Mouse (Mus musculus): ENCODE results near the gene Msantd2.

Gene Msantd2

GRCm38 (mm10) chr9:37488611-37489396, at the start of gene Msantd2:
Msantd2 (plus strand) TSS chr9:37489319.
- peak; percentile 83 to 89 for DNase-seq (ENCODE audit: low spot score in 2 of 2)

DNA sequence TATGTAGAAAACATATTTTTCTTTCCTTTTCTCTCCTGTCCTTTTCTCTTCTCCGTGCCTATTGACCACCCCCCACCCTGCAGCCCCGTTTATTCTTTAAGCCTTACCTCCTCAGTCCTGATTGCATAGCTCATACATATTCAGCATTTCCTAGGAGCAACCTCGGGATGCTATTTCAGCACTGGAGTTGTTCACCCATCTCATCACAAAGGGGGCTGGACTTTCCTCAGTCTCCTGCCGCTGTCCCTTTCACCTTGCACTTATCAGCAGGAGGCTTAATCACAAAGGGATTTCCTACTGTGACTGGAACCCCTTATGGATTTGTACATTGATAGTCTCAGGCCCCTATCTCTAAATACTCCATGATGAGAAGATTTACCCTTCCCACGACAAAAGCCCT, 36.7 kb upstream of the Msantd2 start:
- no peak for DNase-seq (ENCODE audit: low spot score in 2 of 2)

GRCm38 (mm10) chr9:37453328-37453727, 35.8 kb upstream of the Msantd2 start:
- DNase-seq (ENCODE audit: low spot score in 2 of 2): no peak

DNA sequence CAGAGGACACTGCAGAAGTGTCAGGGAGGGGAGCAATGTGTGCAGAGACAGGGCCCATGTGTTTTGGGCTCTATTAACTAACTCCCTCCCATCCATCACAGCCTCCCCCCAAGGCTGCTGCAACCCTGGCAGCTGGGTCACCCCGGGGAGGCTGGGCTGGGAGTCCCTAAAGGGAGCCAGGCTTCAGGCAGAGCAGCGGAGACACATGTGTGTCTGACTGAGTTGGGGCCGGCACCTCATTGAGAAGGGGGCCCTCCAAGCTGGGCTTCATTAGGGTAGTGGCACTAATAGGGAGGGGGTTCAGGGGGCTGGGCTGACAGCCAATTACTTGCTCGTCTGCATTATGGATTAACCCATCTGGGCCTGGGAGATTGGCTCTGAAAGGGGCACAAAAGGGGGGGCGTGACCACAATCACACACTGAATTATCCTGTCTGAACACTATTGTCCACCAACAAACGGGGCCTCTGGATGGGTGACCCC, 35.1 kb upstream of the Msantd2 start:
- DNase-seq (ENCODE audit: low spot score in 2 of 2): no peak

DNA sequence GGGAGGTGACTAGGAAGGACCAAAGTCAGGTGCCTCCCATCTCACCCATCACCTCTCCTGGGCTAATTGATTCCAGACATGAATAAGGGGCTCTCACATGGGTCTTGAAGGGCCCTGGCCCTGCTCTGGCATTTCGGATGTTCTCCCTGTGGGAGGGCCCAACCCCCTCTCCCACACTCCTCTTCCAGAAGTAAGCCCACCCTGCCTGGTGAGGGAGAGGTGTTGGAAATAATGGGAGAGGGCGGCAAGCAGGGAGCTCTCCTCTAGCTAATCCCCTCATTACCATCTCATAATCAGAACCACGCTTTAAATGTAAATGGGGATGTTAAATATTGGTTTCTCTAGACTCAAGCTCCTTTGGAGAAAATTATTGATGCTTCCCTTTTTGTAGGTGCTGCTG, 34.1 kb upstream of the Msantd2 start:
- no peak for DNase-seq (ENCODE audit: low spot score in 2 of 2)

- DNase-seq (ENCODE audit: low spot score in 2 of 2): no peak
Observed at GRCm38 (mm10) chr9:37455868-37456267, 33.3 kb upstream of the Msantd2 start.

GRCm38 (mm10) chr9:37456481-37456910, 32.6 kb upstream of the Msantd2 start:
- peak; percentile 60 to 70 for DNase-seq (ENCODE audit: low spot score in 2 of 2)

- no peak for DNase-seq (ENCODE audit: low spot score in 2 of 2)
Observed at GRCm38 (mm10) chr9:37457151-37457550, 32.0 kb upstream of the Msantd2 start.

GRCm38 (mm10) chr9:37459665-37460042, 29.5 kb upstream of the Msantd2 start:
- no peak for DNase-seq (ENCODE audit: low spot score in 2 of 2)

GRCm38 (mm10) chr9:37460043-37460960, 28.8 kb upstream of the Msantd2 start:
- DNase-seq (ENCODE audit: low spot score in 2 of 2): peak; percentile 57 to 64

- no peak for DNase-seq (ENCODE audit: low spot score in 2 of 2)
Observed at GRCm38 (mm10) chr9:37460961-37461340, 28.2 kb upstream of the Msantd2 start.

GRCm38 (mm10) chr9:37461571-37461970, 27.5 kb upstream of the Msantd2 start:
- no peak for DNase-seq (ENCODE audit: low spot score in 2 of 2)

- peak in 1 of 2 experiments; percentile 57 for DNase-seq (ENCODE audit: low spot score in 2 of 2)
Observed at GRCm38 (mm10) chr9:37462764-37463163, 26.4 kb upstream of the Msantd2 start.

GRCm38 (mm10) chr9:37473611-37474125, 15.5 kb upstream of the Msantd2 start:
- DNase-seq (ENCODE audit: low spot score in 2 of 2): no peak

DNA sequence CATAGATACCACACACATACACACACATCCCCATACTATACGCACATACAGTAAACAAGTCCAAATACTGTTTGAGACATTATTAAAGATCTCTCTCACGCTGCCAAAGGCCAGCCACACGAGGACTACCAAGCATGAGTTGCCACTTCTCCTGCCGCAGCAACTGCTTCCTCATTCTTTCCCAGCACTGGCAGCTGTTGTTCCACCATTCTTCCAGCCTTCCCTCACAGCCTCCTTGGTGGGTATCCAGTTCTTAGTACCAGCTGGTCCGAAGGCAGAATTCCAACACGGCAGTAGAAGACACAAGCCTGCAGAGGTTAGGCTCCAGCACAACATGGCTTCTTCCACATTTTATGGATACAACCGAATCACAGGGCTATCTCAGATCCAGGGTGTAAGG, 14.2 kb upstream of the Msantd2 start:
- peak in 1 of 2 experiments; percentile 56 for DNase-seq (ENCODE audit: low spot score in 2 of 2)

- DNase-seq (ENCODE audit: low spot score in 2 of 2): no peak
Observed at GRCm38 (mm10) chr9:37485146-37485545, 4.0 kb upstream of the Msantd2 start.

DNA sequence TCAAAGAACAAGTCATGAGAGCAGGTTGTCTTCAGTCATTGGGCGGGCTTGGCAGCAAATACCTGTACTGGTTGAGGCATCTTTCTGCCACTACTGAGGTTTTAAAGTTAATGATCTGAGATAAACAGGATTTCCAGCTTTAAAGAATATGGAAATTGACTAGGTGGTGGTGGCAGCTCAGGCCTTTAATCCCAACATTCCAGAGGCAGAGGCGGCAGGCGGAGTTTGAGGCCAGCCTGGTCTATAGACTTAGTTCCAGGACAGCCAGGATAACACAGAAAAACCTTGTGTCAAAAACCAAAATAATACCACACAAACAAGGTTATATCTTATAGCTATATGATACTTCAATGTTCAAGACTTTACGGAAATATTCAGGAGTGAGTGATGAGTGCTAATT, 1.1 kb upstream of the Msantd2 start:
- no peak for DNase-seq (ENCODE audit: low spot score in 2 of 2)

DNA sequence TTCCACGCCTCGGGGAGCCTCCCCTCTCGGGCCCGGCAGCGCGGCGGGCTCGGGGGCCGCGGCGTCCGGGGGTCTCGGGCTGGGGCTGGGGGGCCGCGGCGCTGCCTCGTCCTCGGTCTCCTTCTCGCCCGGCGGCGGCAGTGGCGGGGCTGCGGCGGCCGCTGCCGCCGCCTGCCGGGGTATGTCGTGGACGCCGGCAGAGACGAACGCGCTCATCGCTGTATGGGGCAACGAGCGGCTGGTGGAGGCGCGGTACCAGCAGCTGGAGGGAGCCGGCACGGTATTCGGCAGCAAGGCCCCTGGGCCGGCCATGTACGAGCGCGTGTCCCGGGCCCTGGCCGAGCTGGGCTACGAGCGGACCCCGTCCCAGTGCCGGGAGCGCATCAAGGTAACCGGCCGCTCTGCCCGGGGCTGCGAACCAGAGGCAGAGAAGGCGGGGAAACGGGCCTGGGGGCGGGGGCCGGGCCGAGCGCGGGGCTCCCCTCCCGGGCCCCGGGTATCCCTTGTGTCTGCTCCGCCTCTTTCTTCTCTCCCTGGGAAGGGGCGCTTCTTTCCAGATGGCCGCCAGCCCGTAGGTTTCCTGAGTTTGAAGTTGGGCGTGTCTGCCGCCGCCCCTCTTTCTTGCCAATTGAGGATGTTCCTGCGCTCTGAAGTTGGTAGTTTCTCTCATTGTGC, 464 bp downstream of the Msantd2 start:
- DNase-seq (ENCODE audit: low spot score in 2 of 2): peak; percentile 28 to 36

DNA sequence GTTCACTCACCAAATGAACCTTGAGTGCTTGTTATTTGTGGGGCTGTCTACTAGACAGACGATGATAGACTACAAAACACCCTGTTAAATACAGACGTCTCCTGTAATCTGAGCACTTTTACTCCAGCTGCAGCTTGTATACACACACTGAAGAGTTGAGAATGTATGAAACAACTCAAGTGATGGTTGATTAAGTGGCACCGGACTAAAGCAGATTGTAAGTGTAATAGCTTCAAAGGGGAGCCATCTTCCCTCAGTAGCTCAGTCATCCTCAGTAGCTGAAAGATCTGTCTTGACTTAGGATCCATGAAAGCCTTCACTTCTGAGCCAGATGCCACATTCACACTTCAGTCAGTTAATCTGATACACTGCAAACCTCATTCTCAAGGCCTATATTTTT, 6.6 kb downstream of the Msantd2 start:
- no peak for DNase-seq (ENCODE audit: low spot score in 2 of 2)

DNA sequence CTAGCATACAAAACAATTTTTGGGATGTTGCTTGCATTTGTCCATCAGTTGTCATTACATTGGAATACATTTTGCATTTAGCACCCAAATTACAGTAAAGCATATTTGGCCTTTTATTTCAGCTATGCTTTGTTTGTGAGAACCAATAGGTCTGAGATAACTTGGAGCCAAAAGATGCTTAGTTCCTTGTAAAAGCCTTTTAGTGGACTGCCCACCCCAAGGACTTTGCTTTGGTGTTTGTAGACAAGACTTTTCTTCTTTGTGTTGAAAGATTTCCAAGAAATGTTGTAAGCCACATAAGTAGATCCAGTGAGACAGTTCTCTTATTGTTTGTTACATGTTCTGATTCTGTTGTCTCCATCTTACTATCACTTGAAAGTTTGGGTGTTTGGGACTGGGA, 7.2 kb downstream of the Msantd2 start:
- no peak for DNase-seq (ENCODE audit: low spot score in 2 of 2)

GRCm38 (mm10) chr9:37500201-37500600, 11.1 kb downstream of the Msantd2 start:
- no peak for DNase-seq (ENCODE audit: low spot score in 2 of 2)

- DNase-seq (ENCODE audit: low spot score in 2 of 2): no peak
Observed at GRCm38 (mm10) chr9:37501170-37501569, 12.1 kb downstream of the Msantd2 start.
